Mouse (Mus musculus) midbrain, postnatal 0 days (tissue): ENCODE results near the gene Ptbp1. TPM values are rescaled to one million over a fixed set of nuclear protein-coding genes. Genes with fewer than 3 reads are reported as not detected.

ENCODE experiments used
- ATAC-seq: fragments of 200-750 bp; cut with Nextera tagmentation; 2 replicates; pipeline ENCODE4 v1.8.0; 2017; ENCODE audit warnings: moderate number of reproducible peaks, mild to moderate bottlenecking, moderate TSS enrichment, moderate library complexity; ENCODE audit not compliant: low FRiP score
- DNase-seq: peaks from one replicate; pipeline ENCODE4 v3.0.0-alpha.2; 2015; ENCODE audit warnings: low spot score
- H3K27ac ChIP-seq: fragments of 300-500 bp; sonication (generic); 2 replicates; pipeline ENCODE4 v1.5.1; 2014; ENCODE audit warnings: low read depth, mild to moderate bottlenecking, low read length, mixed read lengths
- H3K27me3 ChIP-seq: fragments of 300-500 bp; sonication (generic); 2 replicates; pipeline ENCODE4 v1.6.1; 2014; ENCODE audit warnings: low read length, control low read depth, mixed read lengths; ENCODE audit not compliant: insufficient read depth
- H3K36me3 ChIP-seq: fragments of 300-500 bp; sonication (generic); 2 replicates; pipeline ENCODE4 v1.6.1; 2014; ENCODE audit warnings: low read length, control low read depth, mixed read lengths; ENCODE audit not compliant: insufficient read depth
- H3K4me1 ChIP-seq: fragments of 300-500 bp; sonication (generic); 2 replicates; pipeline ENCODE4 v1.6.1; 2014; ENCODE audit warnings: mild to moderate bottlenecking, control low read depth, antibody characterized with exemption, low read length, mixed read lengths; ENCODE audit not compliant: insufficient read depth
- H3K4me2 ChIP-seq: fragments of 300-500 bp; sonication (generic); 2 replicates; pipeline ENCODE4 v1.6.1; 2014; ENCODE audit warnings: low read depth, mild to moderate bottlenecking, low read length, mixed read lengths; ENCODE audit not compliant: poor library complexity, severe bottlenecking
- H3K4me3 ChIP-seq: fragments of 300-500 bp; sonication (generic); 2 replicates; pipeline ENCODE4 v1.5.1; 2014; ENCODE audit warnings: low read depth, mild to moderate bottlenecking, low read length, moderate library complexity
- H3K9ac ChIP-seq: fragments of 300-500 bp; sonication (generic); replicated peaks from 2 replicates; pipeline ENCODE4 v1.6.1; 2014; ENCODE audit warnings: mild to moderate bottlenecking, low read length, moderate library complexity, mixed read lengths; ENCODE audit not compliant: poor library complexity, severe bottlenecking
- H3K9me3 ChIP-seq: fragments of 300-500 bp; sonication (generic); 2 replicates; pipeline ENCODE4 v1.6.1; 2016; ENCODE audit warnings: low read length, control low read depth
- CTCF ChIP-seq: IDR thresholded peaks from 2 replicates; pipeline ENCODE4 v1.5.1; 2016; ENCODE audit warnings: antibody characterized with exemption, mild to moderate bottlenecking
- WGBS: fragments of 180-500 bp; shearing (Covaris S2); extraction: QIAGEN DNeasy Blood & Tissue Kit; methylation state at CpG from one replicate; pipeline ENCODE4 v1.1.7; 2014; 5-methylcytosine and 5-hydroxymethylcytosine counted together
- microRNA-seq: library from miRNA; unstranded; fragments of <30 nt; microRNA quantifications from one replicate; pipeline ENCODE4, GENCODE M21; 2016; ENCODE audit warnings: borderline number of aligned reads
- polyA plus RNA-seq: library from polyadenylated mRNA; unstranded; fragments of >200 nt; fragmentation: Nextera tagmentation; extraction: Ambion mirVana; gene quantifications from 2 replicates; pipeline ENCODE4 v1.2.1, GENCODE M21; 2015
- total RNA-seq: library from RNA; depleted of rRNA; stranded (reverse); fragments of >200 nt; gene quantifications from 2 replicates; pipeline ENCODE4 v1.2.3, GENCODE M21; 2014; rRNA removed

The Ptbp1 gene
- total and polyA plus RNA-seq, 2 experiments from 2014 or later, result 49.7 to 114 TPM

- Histone ChIP-seq H3K27me3 (no peaks in the 10 kb centered on the region), H3K4me3 (no peak within 1 kb of the TSS), H3K9me3 (no peaks in the 10 kb centered on the region), H3K27ac (peak within 1 kb of the TSS; percentile 87), H3K9ac (no peak within 1 kb of the TSS), H3K4me1 (peaks cover 6% of the 10 kb centered on the region; the same call in 1 of the 2 replicates), H3K36me3 (peaks cover 26% of the 10 kb centered on the region), H3K4me2 (no peak within 1 kb of the TSS)
- no peak for ATAC-seq
- no peak for DNase-seq
- WGBS, result 93% methylated on average over 4 of the region's 4 CpGs
- TF ChIP-seq CTCF, result no peak
These were observed 56.3 kb downstream of the Ptbp1 start, which contains the start of gene Gm26602 for GRCm38 (mm10) chr10:79910556-79910955. Gene Gm26602 (plus strand): TSS chr10:79910856.

- H3K27me3 ChIP-seq, result no peaks in the 10 kb centered on the region
These were observed 58.2 kb downstream of the Ptbp1 start for GRCm38 (mm10) chr10:79912412-79912811.

More at GRCm38 (mm10) chr10:79912412-79912811, 58.2 kb downstream of the Ptbp1 start:
- Histone ChIP-seq H3K27ac (no peak overlapping the region), H3K4me3 (no peak overlapping the region), H3K9ac (no peak overlapping the region), H3K36me3 (peaks cover 14% of the 10 kb centered on the region), H3K9me3 (no peaks in the 10 kb centered on the region), H3K4me1 (peaks cover 10% of the 10 kb centered on the region; the same call in 1 of the 2 replicates), H3K4me2 (no peak overlapping the region)
- WGBS, result 74% methylated on average over 20 of the region's 20 CpGs
- ATAC-seq, result no peak
- no peak for TF ChIP-seq CTCF
- DNase-seq, result no peak

Small RNA genes lying within 50 kb of the gene (microRNA-seq; reads per million reads assigned to microRNA genes)
- gene Mir6910, result not detected

Other genes with a start within 250 kb of the Ptbp1 start
Only the 30 nearest of the 33 such genes appear.
- 1.7 and 1.9 TPM in 2 replicates for gene Madcam1, start 189.9 kb upstream of the Ptbp1 start, total RNA-seq
- 1.3 and 1.6 TPM in 2 replicates for gene Madcam1, start 189.9 kb upstream of the Ptbp1 start, polyA plus RNA-seq
- 80.9 and 85.9 TPM in 2 replicates for gene Tpgs1, start 185.1 kb upstream of the Ptbp1 start, total RNA-seq
- 139 and 146 TPM in 2 replicates for gene Tpgs1, start 185.1 kb upstream of the Ptbp1 start, polyA plus RNA-seq
- 65.8 and 99.4 TPM in 2 replicates for gene Cdc34, start 172.2 kb upstream of the Ptbp1 start, total RNA-seq
- 72.5 and 75.2 TPM in 2 replicates for gene Cdc34, start 172.2 kb upstream of the Ptbp1 start, polyA plus RNA-seq
- 0.66 and 0.85 TPM in 2 replicates for gene Gzmm, start 165.4 kb upstream of the Ptbp1 start, total RNA-seq
- 1.2 and 1.4 TPM in 2 replicates for gene Gzmm, start 165.4 kb upstream of the Ptbp1 start, polyA plus RNA-seq
- gene Bsg, start 149.9 kb upstream of the Ptbp1 start, total RNA-seq, result 1,054 and 1,082 TPM in 2 replicates
- gene Bsg, start 149.9 kb upstream of the Ptbp1 start, polyA plus RNA-seq, result 1,042 and 1,135 TPM in 2 replicates
- 60.9 and 66.1 TPM in 2 replicates for gene Hcn2, start 137.8 kb upstream of the Ptbp1 start, total RNA-seq
- 5.0 TPM in 2 replicates for gene Hcn2, start 137.8 kb upstream of the Ptbp1 start, polyA plus RNA-seq
- 42.0 and 43.2 TPM in 2 replicates for gene Polrmt, start 107.8 kb upstream of the Ptbp1 start, total RNA-seq
- gene Polrmt, start 107.8 kb upstream of the Ptbp1 start, polyA plus RNA-seq, result 32.5 and 37.4 TPM in 2 replicates
- gene Fgf22, start 99.4 kb upstream of the Ptbp1 start, total RNA-seq, result 1.7 and 2.2 TPM in 2 replicates
- gene Fgf22, start 99.4 kb upstream of the Ptbp1 start, polyA plus RNA-seq, result 3.1 and 4.0 TPM in 2 replicates
- 79.6 and 107 TPM in 2 replicates for gene Rnf126, start 87.5 kb upstream of the Ptbp1 start, total RNA-seq
- 121 and 134 TPM in 2 replicates for gene Rnf126, start 87.5 kb upstream of the Ptbp1 start, polyA plus RNA-seq
- 3.3 and 3.4 TPM in 2 replicates for gene Fstl3, start 77.2 kb upstream of the Ptbp1 start, total RNA-seq
- gene Fstl3, start 77.2 kb upstream of the Ptbp1 start, polyA plus RNA-seq, result 3.0 and 3.9 TPM in 2 replicates
- 1.1 TPM in 1 of 2 replicates, not detected in the other for gene Prss57, start 63.5 kb upstream of the Ptbp1 start, total RNA-seq
- gene Prss57, start 63.5 kb upstream of the Ptbp1 start, polyA plus RNA-seq, result 0.09 and 0.25 TPM in 2 replicates
- 161 and 165 TPM in 2 replicates for gene Palm, start 60.9 kb upstream of the Ptbp1 start, total RNA-seq
- gene Palm, start 60.9 kb upstream of the Ptbp1 start, polyA plus RNA-seq, result 302 and 308 TPM in 2 replicates
- 0.24 TPM in 1 of 2 replicates, not detected in the other for gene Misp, start 33.4 kb upstream of the Ptbp1 start, total RNA-seq
- 0.18 and 0.27 TPM in 2 replicates for gene Misp, start 33.4 kb upstream of the Ptbp1 start, polyA plus RNA-seq
- 5.9 and 7.5 TPM in 2 replicates for gene Prtn3, start 20.0 kb downstream of the Ptbp1 start, total RNA-seq
- 11.7 and 14.6 TPM in 2 replicates for gene Prtn3, start 20.0 kb downstream of the Ptbp1 start, polyA plus RNA-seq
- 494 and 539 TPM in 2 replicates for gene Plppr3, start 20.2 kb downstream of the Ptbp1 start, total RNA-seq
- gene Plppr3, start 20.2 kb downstream of the Ptbp1 start, polyA plus RNA-seq, result 350 and 358 TPM in 2 replicates
- gene Elane, start 31.8 kb downstream of the Ptbp1 start, total RNA-seq, result not detected in 2 replicates
- not detected in 2 replicates for gene Elane, start 31.8 kb downstream of the Ptbp1 start, polyA plus RNA-seq
- not detected in 2 replicates for gene Cfd, start 36.4 kb downstream of the Ptbp1 start, total RNA-seq
- gene Cfd, start 36.4 kb downstream of the Ptbp1 start, polyA plus RNA-seq, result not detected in 2 replicates
- gene Med16, start 54.5 kb downstream of the Ptbp1 start, total RNA-seq, result 75.9 and 79.6 TPM in 2 replicates
- gene Med16, start 54.5 kb downstream of the Ptbp1 start, polyA plus RNA-seq, result 54.9 and 55.3 TPM in 2 replicates
- not detected in 2 replicates for gene Gm26602, start 56.4 kb downstream of the Ptbp1 start, total RNA-seq
- 7.4 and 17.3 TPM in 2 replicates for gene Gm26602, start 56.4 kb downstream of the Ptbp1 start, polyA plus RNA-seq
- 6.1 and 9.6 TPM in 2 replicates for gene Kiss1r, start 62.5 kb downstream of the Ptbp1 start, total RNA-seq
- 4.4 and 5.5 TPM in 2 replicates for gene Kiss1r, start 62.5 kb downstream of the Ptbp1 start, polyA plus RNA-seq
- gene R3hdm4, start 66.8 kb downstream of the Ptbp1 start, total RNA-seq, result 108 and 118 TPM in 2 replicates
- gene R3hdm4, start 66.8 kb downstream of the Ptbp1 start, polyA plus RNA-seq, result 301 and 323 TPM in 2 replicates
- gene Arid3a, start 72.6 kb downstream of the Ptbp1 start, total RNA-seq, result 9.0 and 9.5 TPM in 2 replicates
- 3.1 and 3.3 TPM in 2 replicates for gene Arid3a, start 72.6 kb downstream of the Ptbp1 start, polyA plus RNA-seq
- gene Wdr18, start 105.7 kb downstream of the Ptbp1 start, total RNA-seq, result 72.6 and 87.6 TPM in 2 replicates
- 102 and 116 TPM in 2 replicates for gene Wdr18, start 105.7 kb downstream of the Ptbp1 start, polyA plus RNA-seq
- gene Grin3b, start 116.3 kb downstream of the Ptbp1 start, total RNA-seq, result 0.42 and 2.2 TPM in 2 replicates
- 0.11 and 0.21 TPM in 2 replicates for gene Grin3b, start 116.3 kb downstream of the Ptbp1 start, polyA plus RNA-seq
- gene Tmem259, start 129.9 kb downstream of the Ptbp1 start, total RNA-seq, result 134 and 172 TPM in 2 replicates
- gene Tmem259, start 129.9 kb downstream of the Ptbp1 start, polyA plus RNA-seq, result 26.2 and 29.3 TPM in 2 replicates
- gene Cnn2, start 134.2 kb downstream of the Ptbp1 start, total RNA-seq, result 14.8 and 19.5 TPM in 2 replicates
- gene Cnn2, start 134.2 kb downstream of the Ptbp1 start, polyA plus RNA-seq, result 12.6 and 12.8 TPM in 2 replicates
- gene Abca7, start 142.1 kb downstream of the Ptbp1 start, total RNA-seq, result 9.3 TPM in 2 replicates
- 1.7 and 1.9 TPM in 2 replicates for gene Abca7, start 142.1 kb downstream of the Ptbp1 start, polyA plus RNA-seq
- gene Arhgap45, start 162.2 kb downstream of the Ptbp1 start, total RNA-seq, result 1.7 and 2.4 TPM in 2 replicates
- gene Arhgap45, start 162.2 kb downstream of the Ptbp1 start, polyA plus RNA-seq, result 1.2 and 1.6 TPM in 2 replicates
- gene Polr2e, start 185.4 kb downstream of the Ptbp1 start, total RNA-seq, result 66.4 and 76.0 TPM in 2 replicates
- gene Polr2e, start 185.4 kb downstream of the Ptbp1 start, polyA plus RNA-seq, result 126 and 135 TPM in 2 replicates
- 350 TPM in 2 replicates for gene Gpx4, start 192.7 kb downstream of the Ptbp1 start, total RNA-seq
- gene Gpx4, start 192.7 kb downstream of the Ptbp1 start, polyA plus RNA-seq, result 635 and 741 TPM in 2 replicates